Mouse (Mus musculus) erythroblast, embryonic 14.5 days (primary cell): ENCODE data around the gene Six2.

Source experiments
- GATA1 ChIP-seq: IDR thresholded peaks from 2 replicates; pipeline ENCODE4 v1.6.1; 2012; ENCODE audit warnings: low read length, inconsistent platforms, mixed read lengths
- TAL1 ChIP-seq: IDR thresholded peaks from 3 replicates; pipeline ENCODE4 v1.6.1; 2012; ENCODE audit warnings: low read length, inconsistent platforms, mixed read lengths

DNA sequence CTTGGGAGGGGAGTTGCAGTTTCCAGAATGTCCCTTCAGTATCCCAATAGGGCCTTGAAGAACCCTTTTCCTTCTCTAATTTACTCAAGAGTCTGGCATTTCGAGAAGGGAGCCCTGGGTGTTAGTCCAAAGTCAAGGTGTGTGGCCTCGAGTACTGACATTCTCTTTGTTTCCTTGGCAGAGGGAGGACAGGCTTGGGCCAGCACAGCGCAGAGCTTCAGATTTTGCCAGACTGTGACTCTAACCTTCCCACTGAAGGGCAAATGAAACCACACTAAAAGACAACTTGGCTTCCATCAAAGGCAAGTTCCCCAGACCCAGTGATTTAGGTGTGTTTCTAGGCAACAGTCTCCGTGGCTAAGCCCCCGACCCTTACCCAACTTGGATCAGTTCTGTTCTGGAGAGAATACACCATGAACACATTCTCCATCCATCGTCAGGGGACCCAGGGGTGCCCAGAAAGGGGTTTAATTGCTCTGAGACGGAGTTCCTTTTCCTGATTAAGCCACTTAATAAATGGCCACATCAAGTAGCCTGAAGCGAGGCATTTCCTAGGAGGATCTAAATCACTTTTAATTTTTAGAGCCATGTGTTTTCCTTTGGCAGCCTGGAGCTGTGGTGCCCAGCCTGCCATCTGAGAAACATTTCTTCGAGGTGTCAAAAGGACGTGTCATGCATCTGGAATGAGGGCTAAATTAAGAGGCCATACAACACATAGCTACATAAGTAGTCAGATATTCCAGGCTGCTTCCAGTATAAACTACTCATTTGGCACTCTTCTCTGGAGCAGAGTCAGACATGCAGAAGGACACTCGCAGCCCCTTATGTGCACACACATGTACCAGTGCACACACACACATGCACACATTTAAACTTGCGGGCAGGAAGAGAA is 16.5 kb upstream of the Six2 start:
- TF ChIP-seq GATA1, result no peak
- TF ChIP-seq TAL1, result no peak
